Mouse (Mus musculus) intestine, embryonic 16.5 days (tissue): Measurements from ENCODE around the gene Olig1. TPM values are rescaled to one million over a fixed set of nuclear protein-coding genes. Genes with fewer than 3 reads are reported as not detected.
A peak's percentile ranks its signal among the peaks of the same experiment; 100 is the strongest.

ENCODE experiments used
- ATAC-seq: fragments of 200-750 bp; cut with Nextera tagmentation; 2 replicates; pipeline ENCODE4 v1.8.0; 2017; ENCODE audit warnings: moderate TSS enrichment, moderate library complexity
- H3K27ac ChIP-seq: fragments of 300-500 bp; sonication (generic); 2 replicates; pipeline ENCODE4 v1.5.1; 2014; ENCODE audit warnings: mild to moderate bottlenecking, low read length
- H3K27me3 ChIP-seq: fragments of 300-500 bp; sonication (generic); replicated peaks from 2 replicates; pipeline ENCODE4 v1.6.1; 2014; ENCODE audit warnings: low read length, control low read depth, mixed read lengths; ENCODE audit not compliant: control insufficient read depth, insufficient read depth
- H3K36me3 ChIP-seq: fragments of 300-500 bp; sonication (generic); 2 replicates; pipeline ENCODE4 v1.6.1; 2014; ENCODE audit warnings: low read length, control low read depth; ENCODE audit not compliant: control insufficient read depth, insufficient read depth
- H3K4me1 ChIP-seq: fragments of 300-500 bp; sonication (generic); 2 replicates; pipeline ENCODE4 v1.6.1; 2014; ENCODE audit warnings: low read length, control low read depth, mixed read lengths; ENCODE audit not compliant: control insufficient read depth, insufficient read depth
- H3K4me2 ChIP-seq: fragments of 300-500 bp; sonication (generic); 2 replicates; pipeline ENCODE4 v1.6.1; 2014; ENCODE audit warnings: low read depth, low read length, control low read depth
- H3K4me3 ChIP-seq: fragments of 300-500 bp; sonication (generic); 2 replicates; pipeline ENCODE4 v1.5.1; 2014; ENCODE audit warnings: mild to moderate bottlenecking, low read length
- H3K9ac ChIP-seq: fragments of 300-500 bp; sonication (generic); 2 replicates; pipeline ENCODE4 v1.6.1; 2014; ENCODE audit warnings: low read depth, low read length
- H3K9me3 ChIP-seq: fragments of 300-500 bp; sonication (generic); 2 replicates; pipeline ENCODE4 v1.6.1; 2016; ENCODE audit warnings: low read length, control low read depth; ENCODE audit not compliant: control insufficient read depth
- WGBS: fragments of 180-500 bp; shearing (Covaris S2); extraction: QIAGEN DNeasy Blood & Tissue Kit; methylation state at CpG from one replicate; pipeline ENCODE4 v1.1.7; 2014; 5-methylcytosine and 5-hydroxymethylcytosine counted together
- polyA plus RNA-seq: library from polyadenylated mRNA; unstranded; fragments of >200 nt; fragmentation: Nextera tagmentation; extraction: Ambion mirVana; gene quantifications from 2 replicates; pipeline ENCODE4 v1.2.1, GENCODE M21; 2015

Gene Olig1
- polyA plus RNA-seq, 1 experiment from 2014 or later = not detected

- no peak for ATAC-seq
- 47% methylated on average over 16 of the region's 16 CpGs for WGBS
- Histone ChIP-seq H3K9ac (no peak overlapping the region), H3K36me3 (no peaks in the 10 kb centered on the region), H3K9me3 (no peaks in the 10 kb centered on the region), H3K4me2 (no peak overlapping the region), H3K27me3 (peaks cover 2% of the 10 kb centered on the region; the same call in 1 of the 2 replicates), H3K4me3 (no peak overlapping the region), H3K4me1 (no peaks in the 10 kb centered on the region), H3K27ac (no peak overlapping the region)
Observed at GRCm38 (mm10) chr16:91300641-91301441, 31.3 kb downstream of the Olig1 start.

- Histone ChIP-seq H3K9me3 (no peaks in the 10 kb centered on the region), H3K4me3 (no peak overlapping the region), H3K4me2 (no peak overlapping the region), H3K27me3 (peaks cover 2% of the 10 kb centered on the region; the same call in 1 of the 2 replicates), H3K36me3 (no peaks in the 10 kb centered on the region), H3K27ac (no peak overlapping the region), H3K4me1 (no peaks in the 10 kb centered on the region), H3K9ac (no peak overlapping the region)
- 45% methylated on average over 18 of the region's 18 CpGs for WGBS
- ATAC-seq = no peak
Observed at GRCm38 (mm10) chr16:91301454-91301853, 31.9 kb downstream of the Olig1 start.

- ATAC-seq = no peak
Observed at GRCm38 (mm10) chr16:91303776-91304709, 34.5 kb downstream of the Olig1 start.

DNA sequence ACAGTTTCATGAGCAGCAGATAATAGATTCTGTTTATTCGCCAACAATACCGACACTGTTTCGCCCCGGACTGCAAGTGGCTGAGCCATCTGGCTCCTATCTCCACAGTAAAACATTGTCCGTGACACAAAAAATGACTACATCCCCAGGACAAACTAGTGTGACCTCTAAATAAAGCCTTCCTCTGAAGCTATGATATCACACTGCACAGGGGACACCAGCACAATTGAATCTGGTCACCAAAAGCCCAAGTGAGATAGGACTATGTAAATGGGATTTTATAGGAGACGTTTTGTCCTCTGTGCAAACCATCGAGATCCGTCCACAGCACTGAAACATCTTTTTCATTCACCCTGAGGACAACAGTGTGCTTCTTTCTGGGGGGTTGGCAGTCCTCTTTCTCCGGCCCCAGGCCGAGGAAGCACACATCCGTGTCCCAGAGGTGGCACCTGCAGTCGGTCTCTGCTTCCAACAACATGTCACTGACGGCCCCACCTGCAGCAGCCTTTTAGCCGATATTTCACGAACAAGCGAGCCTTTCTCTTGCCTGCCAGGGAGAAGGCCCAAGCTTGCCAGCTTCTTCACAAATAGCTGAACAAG, 36.0 kb downstream of the Olig1 start:
- H3K27me3 ChIP-seq = peaks cover 2% of the 10 kb centered on the region; the same call in 1 of the 2 replicates
- H3K4me1 ChIP-seq = no peaks in the 10 kb centered on the region
- no peak overlapping the region for H3K4me3 ChIP-seq
- H3K9me3 ChIP-seq = no peaks in the 10 kb centered on the region
- no peaks in the 10 kb centered on the region for H3K36me3 ChIP-seq
- H3K27ac ChIP-seq = no peak overlapping the region
- H3K4me2 ChIP-seq = no peak overlapping the region
- H3K9ac ChIP-seq = no peak overlapping the region
- ATAC-seq = no peak
- WGBS = 74% methylated on average over 16 of the region's 16 CpGs

More at GRCm38 (mm10) chr16:91303776-91304709, 34.5 kb downstream of the Olig1 start:
- 44% methylated on average over 26 of the region's 26 CpGs for WGBS
- Histone ChIP-seq H3K27me3 (peaks cover 2% of the 10 kb centered on the region; the same call in 1 of the 2 replicates), H3K9me3 (no peaks in the 10 kb centered on the region), H3K4me3 (no peak overlapping the region), H3K27ac (no peak overlapping the region), H3K36me3 (no peaks in the 10 kb centered on the region), H3K4me2 (no peak overlapping the region), H3K9ac (no peak overlapping the region), H3K4me1 (no peaks in the 10 kb centered on the region)

DNA sequence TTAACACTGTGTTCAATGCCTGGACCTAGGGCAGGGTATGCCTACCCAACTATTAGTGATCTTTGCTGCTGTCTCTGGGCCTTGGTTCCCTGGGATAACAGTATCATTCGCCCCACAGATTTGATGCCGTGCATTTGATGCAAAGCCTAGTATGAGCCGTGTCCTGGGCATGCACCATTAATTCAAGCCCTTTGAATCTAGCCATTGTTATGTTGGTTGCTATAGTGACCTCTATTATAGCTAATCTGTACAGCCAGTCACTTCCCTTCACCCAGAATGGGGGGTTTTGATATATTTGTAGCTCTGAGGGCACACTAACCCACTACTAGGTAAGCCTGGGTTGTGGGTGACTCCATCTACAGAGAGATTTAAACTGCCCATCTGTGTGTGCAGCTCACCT, 40.3 kb downstream of the Olig1 start:
- 81% methylated on average over 3 of the region's 3 CpGs for WGBS

DNA sequence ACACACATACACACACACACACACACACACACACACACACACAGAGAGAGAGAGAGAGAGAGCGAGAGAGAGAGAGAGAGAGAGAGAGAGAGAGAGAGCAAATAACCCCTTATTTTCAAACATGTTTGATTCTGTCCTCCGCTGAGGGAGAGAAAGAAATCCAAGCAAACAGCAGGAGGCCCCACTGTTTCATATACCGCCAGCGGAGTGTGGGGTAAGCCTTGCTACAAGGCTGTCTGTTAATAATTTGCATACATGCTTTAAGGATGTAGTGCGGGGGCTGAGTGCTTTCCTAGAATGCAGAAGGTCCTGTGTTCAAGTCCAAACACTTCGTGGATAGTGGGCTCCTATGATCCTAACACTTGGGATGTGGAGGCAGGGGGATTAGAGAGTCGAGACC, 43.3 kb downstream of the Olig1 start:
- WGBS = 55% methylated on average over 7 of the region's 7 CpGs
- H3K27me3 ChIP-seq = no peaks in the 10 kb centered on the region

More for the DNA sequence above, 40.3 kb downstream of the Olig1 start:
- no peaks in the 10 kb centered on the region for H3K9me3 ChIP-seq
- H3K4me1 ChIP-seq = no peaks in the 10 kb centered on the region
- no peak overlapping the region for H3K4me2 ChIP-seq
- H3K9ac ChIP-seq = no peak overlapping the region
- no peaks in the 10 kb centered on the region for H3K36me3 ChIP-seq
- no peak overlapping the region for H3K27ac ChIP-seq
- H3K4me3 ChIP-seq = no peak overlapping the region
- ATAC-seq = no peak
- H3K27me3 ChIP-seq = no peaks in the 10 kb centered on the region

DNA sequence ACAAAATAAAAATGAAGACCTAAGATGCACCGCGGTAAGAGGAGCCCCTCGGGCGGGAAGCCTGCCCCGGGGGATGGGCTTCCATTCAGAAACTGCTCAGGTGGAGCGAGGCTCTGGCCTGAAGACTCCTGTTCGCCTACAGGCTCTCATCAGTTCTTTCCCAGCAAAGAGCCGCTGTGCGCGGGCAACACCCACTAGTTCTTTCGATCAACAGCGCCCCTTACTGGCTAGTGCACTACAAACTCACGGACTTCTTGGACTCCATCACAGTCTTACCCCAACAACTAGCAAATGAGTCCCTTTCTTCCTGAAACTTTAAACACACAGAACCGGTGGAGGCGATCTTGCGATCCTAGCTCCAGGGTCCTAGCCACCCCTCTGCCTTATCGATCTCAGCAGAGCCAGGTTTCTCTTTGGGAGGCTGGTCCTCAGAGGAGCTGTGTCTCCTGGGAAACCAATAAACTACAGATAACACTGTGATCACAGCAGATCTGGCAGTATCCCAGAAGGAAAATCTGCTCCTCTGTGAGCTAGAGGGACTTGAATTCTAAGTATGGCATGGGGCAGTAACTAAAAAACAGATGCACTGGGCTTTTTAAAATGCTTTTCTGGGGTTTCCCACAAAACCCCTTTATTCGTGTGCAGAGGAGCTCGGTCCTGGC, 44.7 kb downstream of the Olig1 start:
- H3K4me2 ChIP-seq = peak overlapping the region; percentile 29; the same call in 1 of the 2 replicates
- no peaks in the 10 kb centered on the region for H3K4me1 ChIP-seq
- no peak overlapping the region for H3K9ac ChIP-seq
- H3K36me3 ChIP-seq = no peaks in the 10 kb centered on the region
- no peak for ATAC-seq
- no peaks in the 10 kb centered on the region for H3K9me3 ChIP-seq
- H3K4me3 ChIP-seq = 0 out of 2 replicates have a peak overlapping the region, but pooled peaks have one; percentile 11
- WGBS = 7% methylated on average over 19 of the region's 19 CpGs
- H3K27ac ChIP-seq = no peak overlapping the region
- no peaks in the 10 kb centered on the region for H3K27me3 ChIP-seq

More for the DNA sequence above, 43.3 kb downstream of the Olig1 start:
- Histone ChIP-seq H3K9ac (no peak overlapping the region), H3K36me3 (no peaks in the 10 kb centered on the region), H3K4me3 (no peak overlapping the region), H3K4me2 (no peak overlapping the region), H3K27ac (no peak overlapping the region), H3K4me1 (no peaks in the 10 kb centered on the region), H3K9me3 (no peaks in the 10 kb centered on the region)
- ATAC-seq = no peak

- no peaks in the 10 kb centered on the region for H3K4me1 ChIP-seq
- WGBS = 52% methylated on average over 10 of the region's 10 CpGs
- H3K4me3 ChIP-seq = no peak overlapping the region
- no peak overlapping the region for H3K27ac ChIP-seq
- no peaks in the 10 kb centered on the region for H3K9me3 ChIP-seq
- H3K27me3 ChIP-seq = 0 out of 2 replicates have a peak, but pooled peaks cover 2% of the 10 kb centered on the region
- no peak overlapping the region for H3K4me2 ChIP-seq
- no peaks in the 10 kb centered on the region for H3K36me3 ChIP-seq
- no peak overlapping the region for H3K9ac ChIP-seq
- no peak for ATAC-seq
Observed at GRCm38 (mm10) chr16:91320191-91320590, 50.6 kb downstream of the Olig1 start.
